Mouse (Mus musculus) ES-Bruce4 (cell line): ENCODE results near the gene Colgalt1.

Experiments used
- CTCF ChIP-seq: IDR thresholded peaks from one replicate; pipeline ENCODE4 v1.8.1; 2011; ENCODE audit warnings: low read depth, low read length
- POLR2A ChIP-seq: IDR thresholded peaks from one replicate; pipeline ENCODE4 v1.8.1; 2011; ENCODE audit warnings: low read length; ENCODE audit not compliant: insufficient read depth

DNA sequence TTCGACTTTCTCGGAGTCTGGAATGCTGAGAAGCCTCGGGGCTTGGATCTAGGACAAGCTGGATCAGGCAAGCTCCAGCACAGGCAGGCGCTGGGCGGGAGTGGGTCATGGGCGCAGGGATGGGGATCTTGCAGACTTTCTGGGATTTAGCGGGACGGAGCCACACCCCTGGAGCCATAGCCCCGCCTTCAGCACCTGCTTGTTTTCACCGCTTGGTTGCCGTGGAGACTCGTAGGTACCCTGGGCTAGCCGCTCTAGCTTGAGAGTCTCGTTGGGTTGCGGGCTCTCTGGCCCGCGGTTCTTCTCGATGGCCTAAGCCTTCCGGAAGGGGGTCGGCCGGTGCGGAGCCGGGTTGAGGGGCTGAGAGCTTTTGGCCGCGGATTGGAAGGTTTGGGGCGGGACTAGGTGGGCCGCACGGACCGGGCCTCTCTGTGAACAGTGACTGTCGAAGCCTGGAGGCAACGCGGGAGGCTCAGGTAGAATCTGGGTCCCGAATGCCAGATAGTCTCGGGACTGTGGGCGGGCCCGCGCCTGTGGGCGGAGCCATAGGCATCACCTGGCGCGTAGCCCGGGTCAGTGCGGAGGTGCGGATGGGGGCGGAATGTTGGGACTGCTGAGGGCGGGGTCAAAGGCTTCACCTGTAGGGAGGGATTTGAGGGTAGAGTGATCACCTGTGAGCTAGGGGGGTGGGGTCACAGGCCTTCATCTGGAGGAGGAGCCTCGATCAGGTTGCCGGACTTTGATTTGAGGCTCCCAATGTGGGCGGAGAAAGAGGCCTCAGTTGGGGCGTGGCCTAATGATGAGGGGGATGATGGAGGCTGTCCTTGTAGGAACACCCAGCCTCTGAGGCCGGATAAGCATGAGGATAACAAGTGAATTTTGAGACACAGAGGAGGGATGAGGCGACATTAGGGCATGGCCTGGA lies 41.2 kb upstream of the Colgalt1 start:
- TF ChIP-seq POLR2A: peak; percentile 49
- TF ChIP-seq CTCF: no peak
